In the genomic region with DNA sequence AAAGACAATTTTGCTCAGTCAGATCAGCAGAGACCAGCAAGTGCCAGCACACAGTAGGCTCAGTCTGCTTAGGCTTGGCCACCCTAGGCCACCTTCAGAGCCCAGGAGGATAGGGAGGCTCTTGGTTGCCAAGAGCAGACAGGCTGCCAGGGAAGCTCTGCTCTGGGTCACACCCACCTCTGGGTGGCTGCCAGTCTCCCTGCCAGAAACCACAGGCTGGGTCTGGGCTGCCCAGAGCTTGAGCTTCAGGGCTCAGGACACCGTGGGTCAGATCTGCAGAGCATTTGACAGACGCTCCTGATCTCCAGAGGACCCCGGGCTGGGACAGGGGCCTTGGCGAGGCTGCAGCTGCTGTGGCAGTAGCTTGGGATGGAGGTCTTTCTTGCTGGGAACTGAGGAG, we compare ENCODE assay signal across 8 mouse cellular contexts. TPM values are rescaled to one million over a fixed set of nuclear protein-coding genes. Genes with fewer than 3 reads are reported as not detected.
DNase-seq lines count a peak whose midpoint lies in the region; ATAC-seq lines count a peak whose summit lies in the region.

A gene (plus strand): TSS at position 255 of the 400 bp plus-strand sequence.

- DNase-seq in 3T3-L1 (ENCODE audit: low read depth, low spot score) (peak; percentile 97), adipocyte (ENCODE audit: low spot score) (peak; percentile 97)
- peak; percentile 61 to 68 for DNase-seq in kidney, postnatal 25 days
- peak; percentile 38 for DNase-seq in urinary bladder, postnatal 10 days (ENCODE audit: low spot score)
- DNase-seq in spleen, postnatal 10 days (ENCODE audit: low spot score in 2 of 2) = no peak
- no peak for DNase-seq in spleen, postnatal 4 days (ENCODE audit: low spot score in 2 of 2)
- no peak for DNase-seq in right cerebral cortex, postnatal 25 days

- peak; percentile 78 for ATAC-seq in common myeloid progenitor, adult 5-6 weeks (replicated peaks; ENCODE audit: low read depth, poor library complexity, severe bottlenecking)

RNA-seq across cellular contexts. Expression of the gene that starts here (rescaled TPM):
- not detected in 2 replicates for total RNA-seq in common myeloid progenitor, adult 5-6 weeks (2017)

Comparison
In these comparisons a context has a peak if more than half of its experiments do, and no peak if none do; other contexts are left out.
1. Peak in ATAC-seq in common myeloid progenitor, adult 5-6 weeks; RNA of the gene not detected or under 1 TPM.
2. DNase-seq: peak in 3T3-L1 (single experiment), adipocyte (single experiment), kidney, postnatal 25 days (2 of 2) and urinary bladder, postnatal 10 days (single experiment); none in spleen, postnatal 10 days (0 of 2), spleen, postnatal 4 days (0 of 2) and right cerebral cortex, postnatal 25 days (single experiment).